Mouse (Mus musculus) adipocyte (in vitro differentiated cells): ENCODE measurements at regions not wholly inside any gene's neighbourhood (a gene's known extent, or its start where the extent isn't known, plus 50 kb on each side); places are given as distances from the start of the nearest gene placed in this dataset.

Source experiments
- DNase-seq: peaks from one replicate; pipeline ENCODE4 v3.0.0-alpha.2; 2016; ENCODE audit warnings: low spot score

GRCm38 (mm10) chr14:31945125-31945524 lies 83.7 kb upstream of the Galnt15 start:
- no peak for DNase-seq

DNA sequence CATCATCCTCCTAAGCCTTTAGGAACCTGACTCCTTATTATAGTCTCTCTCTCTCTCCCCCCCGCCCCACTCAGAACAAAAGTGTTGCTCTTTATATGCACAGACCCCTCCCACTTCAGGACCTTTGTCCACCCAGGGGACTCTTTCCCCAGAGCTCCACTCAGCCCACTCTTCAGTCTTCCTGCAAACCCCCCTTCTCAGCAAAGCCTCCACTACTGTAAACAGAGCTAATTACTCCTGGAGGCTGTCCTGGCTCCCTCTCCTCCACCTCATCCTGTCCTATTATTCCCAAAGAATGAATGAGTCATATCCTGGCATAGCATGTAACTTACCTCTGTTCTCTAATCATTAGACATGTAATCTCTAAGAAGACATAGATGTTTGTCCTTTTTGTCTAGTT lies 82.8 kb upstream of the Galnt15 start:
- no peak for DNase-seq

- DNase-seq, result no peak
Observed at GRCm38 (mm10) chr14:31947246-31947645, 81.5 kb upstream of the Galnt15 start.

DNA sequence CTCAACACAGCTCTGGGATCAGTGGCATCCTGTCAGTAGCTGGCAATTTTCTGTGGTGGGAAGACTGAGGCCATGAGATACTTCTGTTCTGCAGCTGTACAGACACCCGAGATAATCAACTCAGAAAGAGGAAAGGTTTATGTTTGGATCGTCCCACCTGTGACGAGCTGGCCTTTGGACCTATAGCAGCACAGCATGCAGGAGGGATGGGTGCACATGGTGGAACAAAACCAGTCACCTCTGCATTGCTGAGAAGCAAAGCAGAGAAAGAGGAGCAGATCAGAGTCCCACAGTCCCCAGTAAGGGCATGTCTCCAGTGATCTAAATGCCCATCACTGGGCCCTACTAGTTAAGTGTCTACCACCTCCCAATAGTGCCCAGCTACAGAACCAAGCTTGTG lies 76.9 kb upstream of the Galnt15 start:
- DNase-seq, result no peak

DNA sequence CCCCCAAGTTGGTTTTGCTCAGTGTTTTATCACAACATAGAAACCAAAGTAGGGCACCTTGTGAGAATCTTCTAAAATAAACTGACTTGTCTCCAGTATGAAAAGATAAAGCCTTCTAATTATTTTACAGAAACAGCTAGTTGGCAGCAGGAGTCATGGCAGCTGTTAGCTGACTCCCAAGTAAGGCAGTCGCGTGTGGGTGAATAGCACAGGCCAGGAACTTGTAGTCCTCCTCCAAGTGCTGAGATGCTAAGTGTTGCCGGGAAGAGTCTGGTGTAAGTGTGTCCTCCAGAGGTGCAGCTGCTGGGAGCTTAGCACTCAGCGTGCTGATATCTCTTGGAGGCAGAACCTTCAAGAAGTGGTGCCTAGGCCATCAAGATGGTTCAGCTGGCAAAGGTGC lies 75.0 kb upstream of the Galnt15 start:
- DNase-seq, result no peak

GRCm38 (mm10) chr14:31954945-31955344 lies 73.8 kb upstream of the Galnt15 start:
- peak; percentile 90 for DNase-seq

DNA sequence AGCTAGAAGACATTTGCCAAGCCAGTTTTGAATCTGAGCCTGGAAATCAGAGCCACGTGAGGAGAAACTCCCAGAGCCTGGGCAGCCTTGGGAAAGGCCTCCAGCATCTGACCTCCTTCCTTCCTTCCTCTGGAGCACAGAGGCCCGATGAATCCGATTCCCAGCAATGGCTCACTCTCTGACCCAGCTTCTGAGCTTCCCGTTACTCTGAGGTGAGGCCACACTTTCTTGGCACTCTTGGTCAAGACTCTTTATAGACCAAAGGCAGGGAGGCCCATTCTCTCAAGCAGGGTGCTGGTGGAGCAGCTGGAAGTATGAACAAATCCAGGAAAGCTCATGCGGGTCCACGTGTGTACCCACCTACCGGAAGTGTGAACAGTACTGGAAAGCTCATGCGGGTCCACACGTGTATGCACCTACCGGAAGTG lies 71.6 kb upstream of the Galnt15 start:
- peak; percentile 79 for DNase-seq

DNA sequence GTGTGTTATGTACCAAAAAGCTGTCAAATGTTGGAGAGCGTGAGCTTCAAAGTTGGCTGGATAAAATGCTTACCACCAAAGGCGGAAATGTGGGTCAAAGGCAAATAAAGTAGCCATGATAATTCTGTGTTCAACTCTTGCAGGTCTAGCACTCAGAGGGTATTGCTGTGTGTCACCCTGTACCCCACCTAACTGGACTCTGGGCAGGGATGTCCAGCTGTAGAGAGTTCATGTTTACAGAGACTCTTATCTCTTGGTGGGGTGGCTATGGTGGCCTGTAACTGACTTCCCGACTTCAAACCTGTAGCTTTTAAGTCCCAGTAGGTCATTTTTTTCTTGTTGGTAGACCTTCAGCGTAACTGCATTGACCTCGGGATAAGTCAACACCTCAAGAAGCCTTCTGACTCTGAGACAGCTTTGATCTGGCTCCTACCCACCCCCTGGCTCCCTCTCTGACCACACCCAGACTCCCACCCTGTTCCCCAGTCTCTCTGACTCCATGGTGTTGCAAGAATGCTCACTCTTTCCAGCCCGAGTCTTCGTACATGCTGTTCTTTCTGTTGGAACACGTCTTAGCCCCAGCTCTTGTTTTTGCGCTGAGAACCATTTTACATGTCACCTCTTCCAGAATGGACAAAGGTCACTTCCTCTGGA lies 68.5 kb upstream of the Galnt15 start:
- DNase-seq, result no peak

DNA sequence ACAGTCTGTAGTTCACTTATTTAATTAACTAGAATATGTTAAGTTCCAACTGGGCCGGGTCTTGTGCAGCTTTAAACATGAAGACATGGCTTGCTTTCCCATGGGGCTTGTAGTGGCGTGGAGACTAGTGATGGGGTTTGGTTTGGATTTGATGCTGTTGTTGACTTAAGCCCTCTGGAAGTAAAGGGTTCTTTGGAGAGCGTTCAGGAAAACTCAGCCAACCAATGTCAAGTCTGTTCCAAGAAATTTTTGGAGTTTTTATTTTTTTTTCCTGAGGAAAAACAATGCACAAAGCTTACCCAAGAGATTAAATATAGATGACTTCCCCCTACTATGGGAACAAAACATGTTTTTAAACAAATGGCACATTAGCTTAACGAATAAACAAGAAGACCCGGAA lies 67.3 kb upstream of the Galnt15 start:
- DNase-seq, result peak; percentile 86

DNA sequence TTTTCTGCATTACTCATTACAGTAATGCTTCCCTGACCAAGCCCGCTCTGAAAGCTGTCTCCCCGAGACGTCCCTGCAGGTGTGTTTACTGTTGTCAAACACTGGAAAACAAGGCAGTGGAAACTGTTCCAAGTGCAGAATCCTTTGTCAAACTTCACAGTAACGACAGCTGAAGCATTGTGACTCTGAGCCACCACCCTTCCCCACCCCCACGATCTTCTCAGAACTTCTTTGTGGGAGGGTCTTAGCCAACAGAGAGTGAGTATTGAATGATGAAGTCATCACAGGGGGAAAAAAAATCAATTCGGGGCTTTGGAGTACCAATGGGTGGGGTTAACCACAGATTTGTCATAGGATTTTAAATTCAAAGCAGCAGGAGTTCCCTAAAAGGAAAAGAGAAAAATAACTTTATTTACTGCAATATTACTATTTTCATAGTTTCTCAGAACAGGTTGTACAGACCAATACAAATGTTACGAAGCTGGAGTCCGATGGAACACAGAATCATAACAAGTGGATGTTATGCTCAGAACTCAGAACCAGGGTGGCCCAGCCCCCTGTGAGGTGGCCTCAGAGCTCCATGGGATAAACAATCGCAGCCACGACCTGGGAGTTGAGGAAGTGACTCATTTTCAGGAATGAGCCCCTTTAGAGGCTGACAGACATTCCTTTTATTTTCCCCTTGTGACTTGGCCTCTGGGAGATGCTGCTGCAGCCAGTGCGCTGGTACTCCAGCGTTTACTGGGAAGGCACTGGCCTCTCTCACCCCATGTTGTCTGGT lies 65.5 kb upstream of the Galnt15 start:
- DNase-seq, result peak; percentile 29

- no peak for DNase-seq
Observed at GRCm38 (mm10) chr14:31964076-31964475, 64.7 kb upstream of the Galnt15 start.

GRCm38 (mm10) chr14:31964831-31965230 lies 64.0 kb upstream of the Galnt15 start:
- DNase-seq, result no peak

DNA sequence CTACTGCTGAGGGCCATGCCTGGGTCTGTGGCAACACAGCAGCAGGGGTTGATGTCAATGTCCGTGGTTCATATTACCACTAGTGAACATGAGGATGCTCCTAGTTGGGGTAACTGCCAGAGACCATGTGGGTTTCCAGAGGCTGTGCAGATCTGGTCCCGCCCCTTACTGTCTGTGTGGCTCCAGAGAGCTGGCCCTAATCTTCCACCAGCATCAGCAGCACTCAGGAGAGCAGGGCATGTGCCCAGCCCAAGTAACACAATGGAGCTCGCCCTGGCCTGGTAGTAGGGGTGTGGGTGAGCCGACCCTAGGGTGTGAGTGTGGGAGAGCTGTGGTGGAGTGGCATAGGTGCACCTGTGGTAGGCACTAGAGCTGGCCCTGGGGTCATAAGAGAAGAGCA lies 59.3 kb upstream of the Galnt15 start:
- DNase-seq, result no peak

GRCm38 (mm10) chr14:31970245-31970830 lies 58.5 kb upstream of the Galnt15 start:
- no peak for DNase-seq

- no peak for DNase-seq
Observed at GRCm38 (mm10) chr14:31970851-31971250, 57.9 kb upstream of the Galnt15 start.

GRCm38 (mm10) chr14:31973702-31974101 lies 55.1 kb upstream of the Galnt15 start:
- no peak for DNase-seq

- DNase-seq, result no peak
Observed at GRCm38 (mm10) chr14:31978196-31978595, 50.6 kb upstream of the Galnt15 start.

GRCm38 (mm10) chr14:31978690-31979089 lies 50.1 kb upstream of the Galnt15 start:
- peak; percentile 36 for DNase-seq
